Mouse (Mus musculus): Measurements from ENCODE around the gene Ptov1. TPM values are rescaled to one million over a fixed set of nuclear protein-coding genes. Genes with fewer than 3 reads are reported as not detected.

Gene Ptov1
- polyA plus RNA-seq, 1 experiment from 2014 or later, result 218 TPM

DNA sequence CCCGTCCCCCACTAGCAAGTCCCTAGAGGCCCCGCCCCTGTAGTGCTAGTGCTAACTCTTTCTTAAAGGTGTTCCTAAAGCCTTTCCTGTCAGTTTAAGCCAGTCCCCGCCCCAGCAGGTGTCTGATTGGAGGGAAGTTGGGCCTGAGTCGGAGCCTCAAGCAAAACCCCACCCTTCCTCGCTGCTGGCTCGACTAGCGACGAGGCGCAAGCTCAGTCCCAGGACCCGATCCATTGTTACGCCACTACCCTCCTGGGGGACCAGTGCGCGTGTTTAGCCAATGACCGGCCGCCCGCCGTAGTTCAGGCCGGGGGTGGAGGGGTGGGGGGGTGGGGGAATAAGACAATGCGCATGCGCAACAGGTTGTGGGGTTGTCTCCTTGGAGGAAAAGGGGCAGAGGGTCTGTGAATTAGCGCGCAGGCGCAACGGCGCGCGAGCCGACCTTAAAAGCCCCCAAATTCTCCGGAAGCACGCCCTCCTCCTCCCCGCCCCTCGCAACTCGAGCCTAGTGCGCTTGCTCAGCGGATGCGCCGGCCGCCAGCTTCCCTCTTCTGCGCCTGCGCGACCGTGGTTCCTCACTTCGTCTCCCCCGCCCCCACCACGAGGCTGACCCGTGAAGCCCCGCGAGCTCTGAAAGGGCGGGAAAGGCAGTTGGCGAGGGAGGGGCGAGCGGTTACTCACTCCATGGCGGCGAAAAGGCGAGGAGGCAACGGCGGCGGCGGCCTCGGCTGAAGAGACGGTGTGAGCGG is 53.7 kb downstream of the Ptov1 start, which contains the start of the genes Nup62 and Il4i1:
Nup62 (plus strand) TSS at position 368 of the 749 bp plus-strand sequence.
Il4i1 (plus strand) TSS at position 667 of the 749 bp plus-strand sequence.
- peaks cover 6% of the 10 kb centered on the region; the same call in 1 of the 2 replicates for H3K36me3 ChIP-seq (ENCODE audit: control insufficient read depth, insufficient read depth, low read length)
- H3K4me1 ChIP-seq (ENCODE audit: control insufficient read depth, insufficient read depth, low read length), result peaks cover 33% of the 10 kb centered on the region
- ATAC-seq (replicated peaks; ENCODE audit: insufficient number of reproducible peaks, low FRiP score, low TSS enrichment), result peak; percentile 89
- H3K27ac ChIP-seq (ENCODE audit: low read depth, low read length), result peak within 1 kb of the TSS; percentile 97
- peak within 1 kb of the TSS; percentile 97 for H3K4me2 ChIP-seq
- no peaks in the 10 kb centered on the region for H3K27me3 ChIP-seq (ENCODE audit: control insufficient read depth, insufficient read depth, low read length)
- H3K4me3 ChIP-seq (ENCODE audit: low read depth, low read length), result peak within 1 kb of the TSS; percentile 79
- peak within 1 kb of the TSS; percentile 98 for H3K9ac ChIP-seq (ENCODE audit: low read depth, low read length)
- WGBS (ENCODE audit: insufficient replicate concordance), result 1% methylated on average over 56 of the region's 62 CpGs
- H3K9me3 ChIP-seq (replicated peaks; ENCODE audit: control insufficient read depth, low read length), result no peaks in the 10 kb centered on the region

DNA sequence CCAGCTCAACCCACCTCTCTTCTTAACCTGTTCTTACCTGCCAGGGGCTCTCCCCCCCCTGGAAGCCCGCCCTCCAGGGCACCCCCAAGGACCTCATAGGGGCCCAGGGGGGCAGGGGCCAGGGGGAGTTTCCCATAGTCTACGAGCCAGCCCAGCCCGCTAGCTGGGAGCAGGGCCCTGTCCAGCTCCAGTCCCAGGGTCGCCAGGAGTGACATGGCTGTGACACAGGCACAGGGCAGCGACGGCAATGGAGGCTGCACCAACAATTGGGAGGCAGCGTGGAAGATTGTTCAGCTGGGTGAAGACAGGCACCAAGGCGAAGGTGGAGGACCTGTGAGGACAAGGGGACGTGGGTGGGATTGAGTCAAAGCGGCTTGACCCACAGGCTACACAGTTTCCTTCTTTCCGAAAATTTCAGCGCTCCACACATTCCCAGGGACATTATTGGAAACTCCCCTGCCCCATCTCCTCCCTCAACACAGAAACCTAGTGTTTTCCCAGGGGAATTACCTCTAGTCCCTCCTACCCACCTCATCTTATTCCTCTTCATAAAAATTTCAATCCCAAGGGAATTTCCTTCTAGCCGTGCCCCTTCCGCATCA is 54.5 kb downstream of the Ptov1 start:
- peaks cover 6% of the 10 kb centered on the region; the same call in 1 of the 2 replicates for H3K36me3 ChIP-seq (ENCODE audit: control insufficient read depth, insufficient read depth, low read length)
- H3K4me3 ChIP-seq (ENCODE audit: low read depth, low read length), result peak overlapping the region; percentile 79
- H3K4me2 ChIP-seq, result peak overlapping the region; percentile 97
- no peaks in the 10 kb centered on the region for H3K9me3 ChIP-seq (replicated peaks; ENCODE audit: control insufficient read depth, low read length)
- peak overlapping the region; percentile 72 for H3K9ac ChIP-seq (ENCODE audit: low read depth, low read length)
- 27% methylated on average over 14 of the region's 14 CpGs for WGBS (ENCODE audit: insufficient replicate concordance)
- peaks cover 30% of the 10 kb centered on the region for H3K4me1 ChIP-seq (ENCODE audit: control insufficient read depth, insufficient read depth, low read length)
- peak overlapping the region; percentile 97 for H3K27ac ChIP-seq (ENCODE audit: low read depth, low read length)
- no peaks in the 10 kb centered on the region for H3K27me3 ChIP-seq (ENCODE audit: control insufficient read depth, insufficient read depth, low read length)
- ATAC-seq (replicated peaks; ENCODE audit: insufficient number of reproducible peaks, low FRiP score, low TSS enrichment), result no peak

- WGBS (ENCODE audit: insufficient replicate concordance), result 90% methylated on average over 4 of the region's 4 CpGs
- peaks cover 23% of the 10 kb centered on the region for H3K4me1 ChIP-seq (ENCODE audit: control insufficient read depth, insufficient read depth, low read length)
- H3K4me3 ChIP-seq (ENCODE audit: low read depth, low read length), result no peak overlapping the region
- peak overlapping the region; percentile 97 for H3K4me2 ChIP-seq
- no peak overlapping the region for H3K9ac ChIP-seq (ENCODE audit: low read depth, low read length)
- no peaks in the 10 kb centered on the region for H3K9me3 ChIP-seq (replicated peaks; ENCODE audit: control insufficient read depth, low read length)
- no peak overlapping the region for H3K27ac ChIP-seq (ENCODE audit: low read depth, low read length)
- peaks cover 6% of the 10 kb centered on the region; the same call in 1 of the 2 replicates for H3K36me3 ChIP-seq (ENCODE audit: control insufficient read depth, insufficient read depth, low read length)
- H3K27me3 ChIP-seq (ENCODE audit: control insufficient read depth, insufficient read depth, low read length), result no peaks in the 10 kb centered on the region
- ATAC-seq (replicated peaks; ENCODE audit: insufficient number of reproducible peaks, low FRiP score, low TSS enrichment), result no peak
These were observed 55.2 kb downstream of the Ptov1 start for GRCm38 (mm10) chr7:44814423-44814822.

GRCm38 (mm10) chr7:44813985-44814384 is 55.6 kb downstream of the Ptov1 start:
- H3K9ac ChIP-seq (ENCODE audit: low read depth, low read length), result no peak overlapping the region
- no peaks in the 10 kb centered on the region for H3K27me3 ChIP-seq (ENCODE audit: control insufficient read depth, insufficient read depth, low read length)
- H3K9me3 ChIP-seq (replicated peaks; ENCODE audit: control insufficient read depth, low read length), result no peaks in the 10 kb centered on the region
- H3K27ac ChIP-seq (ENCODE audit: low read depth, low read length), result no peak overlapping the region
- 89% methylated on average over 3 of the region's 3 CpGs for WGBS (ENCODE audit: insufficient replicate concordance)
- H3K4me2 ChIP-seq, result no peak overlapping the region
- H3K4me3 ChIP-seq (ENCODE audit: low read depth, low read length), result no peak overlapping the region
- H3K4me1 ChIP-seq (ENCODE audit: control insufficient read depth, insufficient read depth, low read length), result peaks cover 19% of the 10 kb centered on the region
- ATAC-seq (replicated peaks; ENCODE audit: insufficient number of reproducible peaks, low FRiP score, low TSS enrichment), result no peak
- peaks cover 6% of the 10 kb centered on the region; the same call in 1 of the 2 replicates for H3K36me3 ChIP-seq (ENCODE audit: control insufficient read depth, insufficient read depth, low read length)

MicroRNAs encoded within 50 kb of the gene (microRNA counts, 519-probe panel; counts per million panel counts)
- microRNA mmu-miR-707, result 32.2 counts per million

Small RNA genes lying within 50 kb of the gene (microRNA-seq; reads per million reads assigned to microRNA genes)
- not detected for gene Mir707 (ENCODE audit: borderline number of aligned reads)

Other genes starting within 250 kb of the Ptov1 start
- 0.31 and 0.56 TPM in 2 replicates for gene Myh14, start 198.9 kb downstream of the Ptov1 start, polyA plus RNA-seq (2014; fragmentation: Nextera tagmentation; extraction: Ambion mirVana)
- not detected in 2 replicates for gene Izumo2, start 161.0 kb downstream of the Ptov1 start, polyA plus RNA-seq (2014; fragmentation: Nextera tagmentation; extraction: Ambion mirVana)
- gene Vrk3, start 121.4 kb downstream of the Ptov1 start, polyA plus RNA-seq (2014; fragmentation: Nextera tagmentation; extraction: Ambion mirVana), result 30.6 and 34.1 TPM in 2 replicates
- 0.58 and 1.2 TPM in 2 replicates for gene Zfp473, start 118.7 kb downstream of the Ptov1 start, polyA plus RNA-seq (2014; fragmentation: Nextera tagmentation; extraction: Ambion mirVana)
- 49.0 and 57.5 TPM in 2 replicates for gene Nup62, start 53.7 kb downstream of the Ptov1 start, polyA plus RNA-seq (2014; fragmentation: Nextera tagmentation; extraction: Ambion mirVana)
- 0.14 and 1.2 TPM in 2 replicates for gene Il4i1, start 53.4 kb downstream of the Ptov1 start, polyA plus RNA-seq (2014; fragmentation: Nextera tagmentation; extraction: Ambion mirVana)
- 1.6 and 1.9 TPM in 2 replicates for gene Atf5, start 53.1 kb downstream of the Ptov1 start, polyA plus RNA-seq (2014; fragmentation: Nextera tagmentation; extraction: Ambion mirVana)
- 38.6 and 53.9 TPM in 2 replicates for gene Akt1s1, start 20.8 kb downstream of the Ptov1 start, polyA plus RNA-seq (2014; fragmentation: Nextera tagmentation; extraction: Ambion mirVana)
- gene Tbc1d17, start 20.7 kb downstream of the Ptov1 start, polyA plus RNA-seq (2014; fragmentation: Nextera tagmentation; extraction: Ambion mirVana), result 48.2 and 49.2 TPM in 2 replicates
- gene Pnkp, start 12.6 kb downstream of the Ptov1 start, polyA plus RNA-seq (2014; fragmentation: Nextera tagmentation; extraction: Ambion mirVana), result 18.9 and 19.2 TPM in 2 replicates
- gene Med25, start 22.9 kb upstream of the Ptov1 start, polyA plus RNA-seq (2014; fragmentation: Nextera tagmentation; extraction: Ambion mirVana), result 47.3 and 51.9 TPM in 2 replicates
- gene Fuz, start 26.3 kb upstream of the Ptov1 start, polyA plus RNA-seq (2014; fragmentation: Nextera tagmentation; extraction: Ambion mirVana), result 12.2 and 12.8 TPM in 2 replicates
- gene Ap2a1, start 59.7 kb upstream of the Ptov1 start, polyA plus RNA-seq (2014; fragmentation: Nextera tagmentation; extraction: Ambion mirVana), result 69.1 and 77.3 TPM in 2 replicates
- gene Tsks, start 73.4 kb upstream of the Ptov1 start, polyA plus RNA-seq (2014; fragmentation: Nextera tagmentation; extraction: Ambion mirVana), result not detected in 2 replicates
- gene Cpt1c, start 105.1 kb upstream of the Ptov1 start, polyA plus RNA-seq (2014; fragmentation: Nextera tagmentation; extraction: Ambion mirVana), result 10.0 and 10.5 TPM in 2 replicates
- 179 and 194 TPM in 2 replicates for gene Prmt1, start 116.8 kb upstream of the Ptov1 start, polyA plus RNA-seq (2014; fragmentation: Nextera tagmentation; extraction: Ambion mirVana)
- gene Irf3, start 127.9 kb upstream of the Ptov1 start, polyA plus RNA-seq (2014; fragmentation: Nextera tagmentation; extraction: Ambion mirVana), result 57.3 and 61.4 TPM in 2 replicates
- 41.0 and 43.2 TPM in 2 replicates for gene Bcl2l12, start 128.9 kb upstream of the Ptov1 start, polyA plus RNA-seq (2014; fragmentation: Nextera tagmentation; extraction: Ambion mirVana)
- gene Scaf1, start 146.6 kb upstream of the Ptov1 start, polyA plus RNA-seq (2014; fragmentation: Nextera tagmentation; extraction: Ambion mirVana), result 37.9 and 42.5 TPM in 2 replicates
- 74.4 and 76.1 TPM in 2 replicates for gene Rras, start 148.2 kb upstream of the Ptov1 start, polyA plus RNA-seq (2014; fragmentation: Nextera tagmentation; extraction: Ambion mirVana)
- gene Prr12, start 183.1 kb upstream of the Ptov1 start, polyA plus RNA-seq (2014; fragmentation: Nextera tagmentation; extraction: Ambion mirVana), result 7.9 and 12.1 TPM in 2 replicates
- gene Nosip, start 192.6 kb upstream of the Ptov1 start, polyA plus RNA-seq (2014; fragmentation: Nextera tagmentation; extraction: Ambion mirVana), result 54.2 and 58.9 TPM in 2 replicates
- 11.7 and 13.3 TPM in 2 replicates for gene Prrg2, start 192.9 kb upstream of the Ptov1 start, polyA plus RNA-seq (2014; fragmentation: Nextera tagmentation; extraction: Ambion mirVana)
- 339 and 341 TPM in 2 replicates for gene Rcn3, start 222.4 kb upstream of the Ptov1 start, polyA plus RNA-seq (2014; fragmentation: Nextera tagmentation; extraction: Ambion mirVana)
- gene Fcgrt, start 234.1 kb upstream of the Ptov1 start, polyA plus RNA-seq (2014; fragmentation: Nextera tagmentation; extraction: Ambion mirVana), result 15.1 and 20.5 TPM in 2 replicates

Data from heart, embryonic 11.5 days (tissue).